Mouse (Mus musculus) olfactory bulb, adult 2 months (tissue): ENCODE data around the gene Nrp2. TPM values are rescaled to one million over a fixed set of nuclear protein-coding genes. Genes with fewer than 3 reads are reported as not detected.

Experiments used
- H3K27ac ChIP-seq: fragments of 200-500 bp; 2 replicates; pipeline ENCODE4 v1.5.1; 2012; ENCODE audit warnings: low read depth, low read length; ENCODE audit not compliant: insufficient read depth
- H3K4me1 ChIP-seq: fragments of 200-500 bp; 2 replicates; pipeline ENCODE4 v1.6.1; 2012; ENCODE audit warnings: low read length; ENCODE audit not compliant: control insufficient read depth, insufficient read depth
- H3K4me3 ChIP-seq: fragments of 200-500 bp; 2 replicates; pipeline ENCODE4 v1.5.1; 2012; ENCODE audit warnings: mild to moderate bottlenecking, low read depth, low read length, moderate library complexity; ENCODE audit not compliant: insufficient read depth
- CTCF ChIP-seq: fragments of 200-500 bp; IDR thresholded peaks from 2 replicates; pipeline ENCODE4 v1.5.1; 2012; ENCODE audit warnings: low read depth, mild to moderate bottlenecking, low read length, moderate library complexity; ENCODE audit not compliant: insufficient read depth
- POLR2A ChIP-seq: fragments of 200-500 bp; IDR thresholded peaks from 2 replicates; pipeline ENCODE4 v1.6.1; 2012; ENCODE audit warnings: mild to moderate bottlenecking, low read depth, low read length, moderate library complexity; ENCODE audit not compliant: insufficient read depth
- WGBS: fragments of 180-500 bp; shearing (Covaris S2); methylation state at CpG from one replicate; pipeline ENCODE4 v1.1.7; 2018; 5-methylcytosine and 5-hydroxymethylcytosine counted together
- polyA plus RNA-seq: library from polyadenylated mRNA; stranded (reverse); fragments of >200 nt; gene quantifications from 2 replicates; pipeline ENCODE4 v1.2.4, GENCODE M21; 2012; ENCODE audit warnings: low replicate concordance; ENCODE audit not compliant: missing spikeins, insufficient read depth, insufficient read length

The Nrp2 gene
- polyA plus RNA-seq, 1 experiment: not detected

- Histone ChIP-seq H3K4me3 (no peak overlapping the region), H3K27ac (no peak overlapping the region), H3K4me1 (no peaks in the 10 kb centered on the region)
- TF ChIP-seq POLR2A (no peak), CTCF (no peak)
- WGBS: 84% methylated on average over 17 of the region's 17 CpGs
These were observed 123.0 kb downstream of the Nrp2 start for GRCm38 (mm10) chr1:62825822-62826765.

DNA sequence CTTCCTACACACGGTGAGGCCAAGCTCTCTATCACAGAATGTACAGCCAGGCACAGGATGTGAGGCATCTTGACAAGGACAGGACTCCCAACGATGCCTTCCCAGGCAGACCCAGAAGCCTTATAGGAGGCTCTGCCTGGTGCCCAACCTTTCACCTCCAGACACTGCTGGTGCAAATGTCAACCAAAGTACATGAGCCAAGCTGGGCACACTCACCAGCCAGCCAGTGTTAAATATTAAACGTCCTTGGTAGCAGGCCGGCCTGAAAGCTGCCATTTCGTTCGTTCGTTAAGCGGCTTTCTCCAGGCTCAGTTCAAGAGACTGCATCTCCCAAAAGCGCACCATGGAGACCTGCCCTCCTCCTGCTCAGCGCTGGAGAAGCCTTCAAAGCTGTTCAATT, 124.2 kb downstream of the Nrp2 start:
- WGBS: 74% methylated on average over 10 of the region's 10 CpGs
- no peak overlapping the region for H3K27ac ChIP-seq
- H3K4me1 ChIP-seq: no peaks in the 10 kb centered on the region
- TF ChIP-seq CTCF (no peak), POLR2A (no peak)
- H3K4me3 ChIP-seq: no peak overlapping the region

DNA sequence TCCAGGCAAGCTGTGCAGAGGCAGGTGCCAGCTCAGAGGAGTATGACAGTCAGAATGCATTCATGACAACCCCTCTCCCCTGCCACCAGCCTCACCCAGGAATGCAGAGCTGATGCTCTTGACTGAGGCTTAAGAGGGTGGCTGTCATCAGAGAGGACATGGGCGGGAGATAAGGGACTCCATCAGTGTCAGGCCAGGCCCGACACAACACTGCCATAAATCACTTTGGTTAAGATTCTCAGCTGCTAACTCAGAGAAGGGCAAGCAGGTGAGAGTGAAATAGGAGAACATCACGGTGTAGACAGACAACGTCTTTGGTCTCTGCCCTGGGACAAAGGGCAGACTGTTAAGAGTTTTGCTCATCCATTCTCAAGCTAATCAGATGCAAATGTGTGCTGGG, 125.1 kb downstream of the Nrp2 start:
- TF ChIP-seq CTCF (no peak), POLR2A (no peak)
- no peak overlapping the region for H3K4me3 ChIP-seq
- H3K4me1 ChIP-seq: no peaks in the 10 kb centered on the region
- H3K27ac ChIP-seq: no peak overlapping the region
- 80% methylated on average over 4 of the region's 4 CpGs for WGBS

GRCm38 (mm10) chr1:62829690-62830417, 126.8 kb downstream of the Nrp2 start:
- Histone ChIP-seq H3K4me3 (no peak overlapping the region), H3K27ac (no peak overlapping the region), H3K4me1 (no peaks in the 10 kb centered on the region)
- WGBS: 84% methylated on average over 4 of the region's 4 CpGs
- TF ChIP-seq CTCF: no peak
- TF ChIP-seq POLR2A: no peak

GRCm38 (mm10) chr1:62830418-62830769, 127.3 kb downstream of the Nrp2 start:
- 86% methylated on average over 7 of the region's 7 CpGs for WGBS
- TF ChIP-seq CTCF: no peak
- no peak for TF ChIP-seq POLR2A

GRCm38 (mm10) chr1:62831725-62832455, 128.8 kb downstream of the Nrp2 start:
- Histone ChIP-seq H3K4me1 (no peaks in the 10 kb centered on the region), H3K4me3 (no peak overlapping the region), H3K27ac (no peak overlapping the region)
- WGBS: 89% methylated on average over 6 of the region's 6 CpGs
- TF ChIP-seq CTCF (no peak), POLR2A (no peak)

More at GRCm38 (mm10) chr1:62830418-62830769, 127.3 kb downstream of the Nrp2 start:
- no peak overlapping the region for H3K27ac ChIP-seq
- H3K4me3 ChIP-seq: no peak overlapping the region
- no peaks in the 10 kb centered on the region for H3K4me1 ChIP-seq

DNA sequence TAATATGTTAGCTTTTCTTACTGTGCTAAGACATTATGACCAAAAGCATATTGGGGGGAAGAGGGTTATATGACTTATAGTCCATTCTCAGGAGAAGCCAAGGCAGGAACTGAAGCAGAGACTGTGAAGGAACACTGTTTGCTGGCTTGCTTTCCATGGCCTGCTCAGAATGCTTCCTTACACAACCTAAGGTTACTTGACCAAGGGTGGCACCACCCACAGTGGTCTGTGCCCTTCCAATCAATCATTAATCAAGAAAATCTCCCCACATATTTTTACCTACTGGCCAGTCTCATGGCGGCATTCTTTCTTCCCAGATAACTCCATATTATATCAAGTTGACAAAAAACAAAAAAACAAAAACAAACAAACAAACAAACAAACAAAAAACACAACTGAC, 130.3 kb downstream of the Nrp2 start:
- TF ChIP-seq CTCF: no peak
- TF ChIP-seq POLR2A: no peak
- H3K4me3 ChIP-seq: no peak overlapping the region
- H3K4me1 ChIP-seq: no peaks in the 10 kb centered on the region
- 93% methylated on average over 1 of the region's 1 CpGs for WGBS
- H3K27ac ChIP-seq: no peak overlapping the region

GRCm38 (mm10) chr1:62834443-62835185, 131.5 kb downstream of the Nrp2 start:
- Histone ChIP-seq H3K4me1 (no peaks in the 10 kb centered on the region), H3K27ac (no peak overlapping the region), H3K4me3 (no peak overlapping the region)
- WGBS: 83% methylated on average over 1 of the region's 1 CpGs
- no peak for TF ChIP-seq CTCF
- no peak for TF ChIP-seq POLR2A
